Mouse (Mus musculus) left cerebral cortex, postnatal 36 days (tissue): ENCODE data around the gene Gnai3. TPM values are rescaled to one million over a fixed set of nuclear protein-coding genes. Genes with fewer than 3 reads are reported as not detected.

Experiments
- DNase-seq, 2 experiments: peaks; one replicate each; pipeline ENCODE4 v3.0.0; 2021 to 2022; ENCODE audit warnings: low spot score in 2 of 2, mixed read lengths in 1 of 2
- intact Hi-C: fragments of 180-260 bp; cut with DNase I; formaldehyde crosslinking; loops from one replicate; pipeline ENCODE4 v1.15.1; 2025
- total RNA-seq, 2 experiments: library from RNA; stranded (reverse); gene quantifications; 2 replicates each; pipeline ENCODE4 v1.2.3; 2021

Gene Gnai3
- 10 to 100 TPM; 26.9 to 27.0 TPM for total RNA-seq

- peak; percentile 91 to 93 for DNase-seq
- intact Hi-C loops: loop anchor here (5.0 to 10.0 kb wide), 3 partner anchors 58 to 451 kb away; partner anchors contain the start of genes Ahcyl1 and Ampd2
Observed at GRCm38 (mm10) chr3:108145534-108146445, at the start of gene Gnai3. TSS of gene Gnai3 (minus strand) at chr3:108146146.

- intact Hi-C loops: no loop called here
- DNase-seq: no peak
Observed at GRCm38 (mm10) chr3:108195287-108195686, 49.3 kb upstream of the Gnai3 start.

GRCm38 (mm10) chr3:108193686-108194085 lies 47.7 kb upstream of the Gnai3 start:
- DNase-seq: peak in 1 of 2 experiments; percentile 13
- intact Hi-C loops: no loop called here

- peak in 1 of 2 experiments; percentile 10 for DNase-seq
- intact Hi-C loops: no loop called here
Observed at GRCm38 (mm10) chr3:108189897-108190296, 44.0 kb upstream of the Gnai3 start.

- DNase-seq: peak in 1 of 2 experiments; percentile 4
- intact Hi-C loops: no loop called here
Observed at GRCm38 (mm10) chr3:108188716-108189490, 43.0 kb upstream of the Gnai3 start.

GRCm38 (mm10) chr3:108187111-108187795 lies 41.3 kb upstream of the Gnai3 start:
- intact Hi-C loops: no loop called here
- DNase-seq: peak in 1 of 2 experiments; percentile 17

- intact Hi-C loops: no loop called here
- DNase-seq: peak; percentile 72 to 79
Observed at GRCm38 (mm10) chr3:108186098-108187047, 40.4 kb upstream of the Gnai3 start, which contains the start of gene Amigo1. TSS of gene Amigo1 (plus strand) at chr3:108186335.

GRCm38 (mm10) chr3:108185460-108186097 lies 39.6 kb upstream of the Gnai3 start:
- intact Hi-C loops: no loop called here

GRCm38 (mm10) chr3:108184742-108185141 lies 38.8 kb upstream of the Gnai3 start:
- DNase-seq: no peak
- intact Hi-C loops: no loop called here

More at GRCm38 (mm10) chr3:108185460-108186097, 39.6 kb upstream of the Gnai3 start:
- DNase-seq: no peak

GRCm38 (mm10) chr3:108180514-108180913 lies 34.6 kb upstream of the Gnai3 start:
- no peak for DNase-seq
- intact Hi-C loops: no loop called here

GRCm38 (mm10) chr3:108178756-108179715 lies 33.1 kb upstream of the Gnai3 start:
- intact Hi-C loops: no loop called here

GRCm38 (mm10) chr3:108174672-108175531 lies 29.0 kb upstream of the Gnai3 start:
- intact Hi-C loops: no loop called here

More at GRCm38 (mm10) chr3:108178756-108179715, 33.1 kb upstream of the Gnai3 start:
- no peak for DNase-seq

GRCm38 (mm10) chr3:108169199-108169598 lies 23.3 kb upstream of the Gnai3 start:
- intact Hi-C loops: loop anchor here (5.0 kb wide), 2 partner anchors 108 to 218 kb away; no protein-coding TSS in a partner anchor

More at GRCm38 (mm10) chr3:108174672-108175531, 29.0 kb upstream of the Gnai3 start:
- DNase-seq: peak; percentile 69 to 70

GRCm38 (mm10) chr3:108167499-108167898 lies 21.6 kb upstream of the Gnai3 start:
- DNase-seq: no peak
- intact Hi-C loops: loop anchor here (5.0 kb wide), 2 partner anchors 110 to 220 kb away; no protein-coding TSS in a partner anchor

More at GRCm38 (mm10) chr3:108169199-108169598, 23.3 kb upstream of the Gnai3 start:
- no peak for DNase-seq

GRCm38 (mm10) chr3:108166486-108167211 lies 20.7 kb upstream of the Gnai3 start:
- intact Hi-C loops: loop anchor here (5.0 kb wide), 2 partner anchors 111 to 221 kb away; no protein-coding TSS in a partner anchor
- DNase-seq: no peak
